Mouse (Mus musculus): ENCODE data around the gene Pth1r.

DNA sequence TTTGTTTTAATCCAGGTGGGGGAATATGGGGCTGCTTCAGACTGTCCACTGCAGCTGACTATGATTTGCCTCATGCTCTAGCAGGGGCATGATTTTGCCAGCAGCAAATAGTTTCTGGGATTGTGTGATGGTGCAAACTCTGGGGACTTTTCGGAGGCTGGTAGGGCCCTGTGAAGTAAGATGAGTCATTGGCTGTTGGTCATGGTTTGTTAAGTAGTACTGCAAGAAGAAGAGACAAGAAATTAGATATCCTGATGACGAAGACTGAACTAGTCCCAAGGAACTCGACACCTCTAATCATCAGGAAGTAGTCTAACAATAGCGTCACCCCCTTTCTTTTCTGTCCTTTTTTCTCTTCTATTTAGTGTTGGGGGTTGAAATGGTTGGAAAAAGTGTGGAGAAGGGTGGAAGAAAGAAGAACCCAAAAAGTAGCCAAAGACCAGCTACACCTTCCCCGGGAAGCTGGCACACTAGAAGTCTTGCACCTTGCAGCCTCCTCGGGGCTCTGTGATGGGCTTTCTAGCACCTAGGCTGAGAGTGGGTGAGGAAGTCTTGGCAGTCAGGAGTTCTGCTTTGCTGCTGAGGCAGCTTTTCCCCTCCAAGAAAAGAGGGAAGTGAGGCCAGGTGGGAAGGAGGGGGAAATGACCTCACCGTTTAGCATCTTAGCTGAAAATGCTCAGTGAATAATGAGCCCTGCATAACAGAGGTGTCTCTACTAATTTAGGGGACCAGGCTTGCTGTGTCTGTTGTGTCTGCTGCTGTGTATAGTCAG, 66.0 kb downstream of the Pth1r start:
- TF ChIP-seq GATA1 (IDR thresholded peaks at IDR 0.05; ENCODE audit: borderline replicate concordance, low read length) (no peak), FLI1 (IDR thresholded peaks at IDR 0.05; ENCODE audit: low read length) (no peak)

Measured in megakaryocyte, embryonic 14.5 days (primary cell).